Mouse (Mus musculus): ENCODE data around the gene Zswim9. TPM values are rescaled to one million over a fixed set of nuclear protein-coding genes. Genes with fewer than 3 reads are reported as not detected.

Gene Zswim9
- polyA plus RNA-seq (2014; fragmentation: Nextera tagmentation; extraction: Ambion mirVana): 3.4 and 6.3 TPM in 2 replicates

DNA sequence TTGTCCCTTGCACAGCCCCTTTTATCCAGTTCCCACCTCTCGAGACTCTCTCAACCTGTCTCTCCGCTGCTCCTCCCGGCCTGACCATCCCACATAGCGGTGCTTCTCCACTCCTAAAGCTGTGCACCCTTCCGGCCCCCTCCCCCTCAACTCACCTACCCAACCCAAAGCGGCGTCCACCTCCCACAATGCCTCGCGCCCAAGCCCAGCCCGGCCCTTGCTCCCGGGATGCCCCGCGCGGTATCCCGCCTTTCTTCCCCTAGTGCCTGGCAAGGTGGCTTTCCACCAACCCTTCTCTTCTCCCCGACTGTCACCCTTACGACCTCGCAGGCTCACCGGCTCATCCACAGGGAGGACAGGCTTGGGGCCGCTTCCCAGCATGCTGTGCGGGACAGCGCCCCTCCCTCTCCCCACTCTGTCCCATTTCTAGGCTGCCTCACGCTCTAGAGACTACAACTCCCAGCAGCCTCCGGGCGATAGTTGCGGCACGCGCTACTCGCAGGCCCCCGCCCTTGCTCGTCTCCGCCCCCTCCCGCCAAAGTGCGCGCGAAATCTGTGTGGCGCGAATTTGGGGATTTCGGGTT, at the start of gene Zswim9:
Gene Zswim9 (minus strand): TSS at position 414 of the 584 bp plus-strand sequence.
- WGBS (ENCODE audit: insufficient replicate concordance): under 1% methylated on average over 39 of the region's 39 CpGs
- Histone ChIP-seq H3K4me2 (peak within 1 kb of the TSS; percentile 82), H3K36me3 (ENCODE audit: control insufficient read depth, insufficient read depth, low read length) (peaks cover 17% of the 10 kb centered on the region), H3K9me3 (replicated peaks; ENCODE audit: control insufficient read depth, low read length) (no peaks in the 10 kb centered on the region), H3K4me1 (ENCODE audit: control insufficient read depth, insufficient read depth, low read length) (peaks cover 4% of the 10 kb centered on the region; the same call in 1 of the 2 replicates), H3K9ac (ENCODE audit: low read depth, low read length) (peak within 1 kb of the TSS; percentile 86), H3K4me3 (ENCODE audit: low read depth, low read length) (peak within 1 kb of the TSS; percentile 80), H3K27me3 (ENCODE audit: control insufficient read depth, insufficient read depth, low read length) (no peaks in the 10 kb centered on the region), H3K27ac (ENCODE audit: low read depth, low read length) (peak within 1 kb of the TSS; percentile 87)
- peak; percentile 98 for ATAC-seq (replicated peaks; ENCODE audit: insufficient number of reproducible peaks, low FRiP score, low TSS enrichment)

DNA sequence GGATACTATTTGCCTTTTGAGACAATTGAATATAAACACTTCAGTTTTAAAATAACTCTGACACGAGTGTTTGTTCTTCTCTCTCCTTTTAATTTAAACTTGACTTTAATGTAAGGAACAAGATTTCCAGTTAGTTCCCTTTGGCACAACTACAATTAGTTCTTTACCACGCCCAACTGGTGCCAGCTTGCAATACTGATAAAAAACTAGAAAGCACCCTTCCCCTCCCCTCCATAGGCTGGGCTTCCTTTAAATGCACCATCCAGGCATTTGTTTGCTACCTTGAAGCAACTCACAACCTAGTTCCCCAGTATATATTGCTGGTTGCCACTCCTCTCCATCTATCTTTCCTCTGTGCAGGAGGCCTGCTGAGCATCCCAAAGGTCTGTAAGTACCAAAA, 45.8 kb upstream of the Zswim9 start, which contains the start of gene Pla2g4c:
Gene Pla2g4c (plus strand): TSS at position 340 of the 400 bp plus-strand sequence.
- Histone ChIP-seq H3K9me3 (replicated peaks; ENCODE audit: control insufficient read depth, low read length) (no peaks in the 10 kb centered on the region), H3K4me3 (ENCODE audit: low read depth, low read length) (no peak within 1 kb of the TSS), H3K4me1 (ENCODE audit: control insufficient read depth, insufficient read depth, low read length) (no peaks in the 10 kb centered on the region), H3K4me2 (no peak within 1 kb of the TSS), H3K9ac (ENCODE audit: low read depth, low read length) (no peak within 1 kb of the TSS), H3K27me3 (ENCODE audit: control insufficient read depth, insufficient read depth, low read length) (no peaks in the 10 kb centered on the region), H3K27ac (ENCODE audit: low read depth, low read length) (no peak within 1 kb of the TSS), H3K36me3 (ENCODE audit: control insufficient read depth, insufficient read depth, low read length) (no peaks in the 10 kb centered on the region)
- no peak for ATAC-seq (replicated peaks; ENCODE audit: insufficient number of reproducible peaks, low FRiP score, low TSS enrichment)
- WGBS (ENCODE audit: insufficient replicate concordance): 84% methylated on average over 2 of the region's 2 CpGs

DNA sequence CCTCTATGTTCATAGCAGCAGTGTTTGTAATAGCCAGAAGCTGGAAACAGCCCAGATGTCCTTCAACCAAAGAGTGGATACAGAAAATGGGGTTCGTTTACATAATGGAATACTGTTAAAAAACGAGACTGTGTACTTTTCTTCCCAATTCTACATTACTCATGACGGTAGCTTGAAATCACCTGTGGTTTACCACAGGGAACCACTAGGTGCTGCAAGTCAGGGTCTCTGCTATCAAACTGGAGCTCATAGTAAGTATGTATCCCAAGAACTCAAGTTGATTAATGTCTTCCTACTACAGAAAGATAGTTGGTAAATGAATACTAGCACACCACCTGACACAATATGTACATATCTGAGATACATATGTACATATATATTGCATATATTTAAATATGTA, 42.9 kb upstream of the Zswim9 start:
- no peaks in the 10 kb centered on the region for H3K9me3 ChIP-seq (replicated peaks; ENCODE audit: control insufficient read depth, low read length)
- no peak overlapping the region for H3K4me3 ChIP-seq (ENCODE audit: low read depth, low read length)
- no peak overlapping the region for H3K27ac ChIP-seq (ENCODE audit: low read depth, low read length)
- ATAC-seq (replicated peaks; ENCODE audit: insufficient number of reproducible peaks, low FRiP score, low TSS enrichment): no peak
- H3K4me1 ChIP-seq (ENCODE audit: control insufficient read depth, insufficient read depth, low read length): no peaks in the 10 kb centered on the region
- no peaks in the 10 kb centered on the region for H3K36me3 ChIP-seq (ENCODE audit: control insufficient read depth, insufficient read depth, low read length)
- H3K4me2 ChIP-seq: no peak overlapping the region
- WGBS (ENCODE audit: insufficient replicate concordance): 88% methylated on average over 3 of the region's 3 CpGs
- no peak overlapping the region for H3K9ac ChIP-seq (ENCODE audit: low read depth, low read length)
- H3K27me3 ChIP-seq (ENCODE audit: control insufficient read depth, insufficient read depth, low read length): no peaks in the 10 kb centered on the region

DNA sequence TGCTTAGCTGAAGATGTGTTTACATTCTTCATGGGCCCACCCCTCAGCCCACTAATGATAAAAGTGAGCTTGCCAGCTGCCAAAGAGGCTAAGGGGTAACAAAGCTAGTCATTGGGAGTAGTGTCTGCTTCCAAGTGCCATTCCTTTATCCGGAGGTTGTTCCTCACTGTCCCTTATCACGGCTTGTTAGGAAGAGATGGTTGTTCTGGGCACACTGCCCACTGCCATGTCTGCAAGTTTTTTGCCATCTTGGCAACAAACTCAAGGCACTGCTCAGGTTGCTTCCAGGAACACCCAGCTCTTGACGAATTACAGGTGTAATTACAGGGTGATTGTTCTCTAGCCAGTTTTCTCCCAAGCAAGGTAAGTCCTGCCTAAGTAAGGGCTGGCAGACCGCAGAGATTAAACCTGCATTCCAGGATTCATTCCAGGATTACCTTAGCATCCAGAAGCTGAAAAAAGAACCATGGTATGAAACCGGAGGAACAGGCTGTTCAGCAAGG, 35.6 kb upstream of the Zswim9 start:
- no peak for ATAC-seq (replicated peaks; ENCODE audit: insufficient number of reproducible peaks, low FRiP score, low TSS enrichment)
- H3K27me3 ChIP-seq (ENCODE audit: control insufficient read depth, insufficient read depth, low read length): no peaks in the 10 kb centered on the region
- H3K4me1 ChIP-seq (ENCODE audit: control insufficient read depth, insufficient read depth, low read length): no peaks in the 10 kb centered on the region
- H3K36me3 ChIP-seq (ENCODE audit: control insufficient read depth, insufficient read depth, low read length): peaks cover 21% of the 10 kb centered on the region
- no peak overlapping the region for H3K4me2 ChIP-seq
- WGBS (ENCODE audit: insufficient replicate concordance): 72% methylated on average over 5 of the region's 5 CpGs
- no peaks in the 10 kb centered on the region for H3K9me3 ChIP-seq (replicated peaks; ENCODE audit: control insufficient read depth, low read length)
- H3K27ac ChIP-seq (ENCODE audit: low read depth, low read length): no peak overlapping the region
- no peak overlapping the region for H3K9ac ChIP-seq (ENCODE audit: low read depth, low read length)
- no peak overlapping the region for H3K4me3 ChIP-seq (ENCODE audit: low read depth, low read length)

DNA sequence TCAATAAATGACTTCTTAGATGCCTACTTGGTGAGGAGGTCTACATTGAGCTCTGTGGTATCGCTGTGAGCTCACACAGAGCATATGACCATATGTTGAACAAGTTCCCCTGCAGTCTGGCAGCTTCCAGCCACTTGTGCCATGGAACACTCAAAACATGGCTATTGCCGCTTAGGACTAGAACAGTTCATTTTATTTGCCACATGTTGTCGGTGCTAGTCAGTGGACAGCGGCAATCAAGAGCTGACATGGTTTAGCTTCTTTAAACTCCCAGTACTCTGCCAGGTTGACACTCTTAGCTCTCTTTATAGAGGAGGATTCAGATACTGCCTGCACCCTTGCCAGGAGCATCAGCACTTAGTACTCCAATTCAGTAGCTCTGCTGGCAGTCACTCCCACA, 32.9 kb upstream of the Zswim9 start:
- Histone ChIP-seq H3K27ac (ENCODE audit: low read depth, low read length) (no peak overlapping the region), H3K9me3 (replicated peaks; ENCODE audit: control insufficient read depth, low read length) (no peaks in the 10 kb centered on the region), H3K9ac (ENCODE audit: low read depth, low read length) (no peak overlapping the region), H3K4me2 (no peak overlapping the region), H3K27me3 (ENCODE audit: control insufficient read depth, insufficient read depth, low read length) (no peaks in the 10 kb centered on the region), H3K36me3 (ENCODE audit: control insufficient read depth, insufficient read depth, low read length) (peaks cover 40% of the 10 kb centered on the region), H3K4me1 (ENCODE audit: control insufficient read depth, insufficient read depth, low read length) (no peaks in the 10 kb centered on the region), H3K4me3 (ENCODE audit: low read depth, low read length) (no peak overlapping the region)
- 94% methylated on average over 4 of the region's 4 CpGs for WGBS (ENCODE audit: insufficient replicate concordance)
- ATAC-seq (replicated peaks; ENCODE audit: insufficient number of reproducible peaks, low FRiP score, low TSS enrichment): no peak

DNA sequence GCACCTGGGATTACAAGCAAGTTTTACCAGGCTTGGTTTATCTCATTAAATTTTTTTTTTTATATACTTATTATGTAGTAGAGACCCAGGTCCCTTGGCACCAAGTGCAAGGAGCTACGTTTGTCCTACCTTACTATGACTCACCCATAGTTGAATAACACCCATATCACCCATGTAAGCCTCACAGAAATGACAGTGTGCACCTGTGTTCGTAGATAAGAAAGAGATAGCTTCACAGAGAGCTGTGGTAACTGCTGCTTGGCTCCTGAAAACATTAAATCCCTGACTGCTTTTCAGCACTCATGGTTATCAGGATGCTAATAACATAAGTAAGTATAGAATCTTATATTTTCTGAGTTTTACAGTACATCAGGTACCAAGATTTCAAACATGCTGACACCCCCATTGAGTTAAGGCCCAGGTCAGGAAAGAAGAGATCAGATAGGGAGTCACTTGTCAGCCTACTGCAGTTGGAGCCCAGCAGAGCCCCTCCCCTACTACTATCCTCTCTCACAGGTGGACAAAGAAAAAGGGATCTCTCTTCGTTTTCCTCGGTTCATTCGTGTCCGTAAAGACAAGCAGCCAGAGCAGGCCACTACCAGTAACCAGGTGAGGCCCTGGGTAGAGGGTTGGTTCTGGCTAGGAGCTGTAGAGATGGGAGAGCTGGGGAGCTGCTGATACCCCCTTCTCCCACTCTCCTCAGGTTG, 32.1 kb upstream of the Zswim9 start:
- ATAC-seq (replicated peaks; ENCODE audit: insufficient number of reproducible peaks, low FRiP score, low TSS enrichment): no peak
- Histone ChIP-seq H3K27me3 (ENCODE audit: control insufficient read depth, insufficient read depth, low read length) (no peaks in the 10 kb centered on the region), H3K4me1 (ENCODE audit: control insufficient read depth, insufficient read depth, low read length) (no peaks in the 10 kb centered on the region), H3K36me3 (ENCODE audit: control insufficient read depth, insufficient read depth, low read length) (peaks cover 45% of the 10 kb centered on the region), H3K4me3 (ENCODE audit: low read depth, low read length) (no peak overlapping the region), H3K9me3 (replicated peaks; ENCODE audit: control insufficient read depth, low read length) (no peaks in the 10 kb centered on the region), H3K4me2 (no peak overlapping the region), H3K27ac (ENCODE audit: low read depth, low read length) (no peak overlapping the region), H3K9ac (ENCODE audit: low read depth, low read length) (no peak overlapping the region)
- WGBS (ENCODE audit: insufficient replicate concordance): 84% methylated on average over 6 of the region's 6 CpGs

DNA sequence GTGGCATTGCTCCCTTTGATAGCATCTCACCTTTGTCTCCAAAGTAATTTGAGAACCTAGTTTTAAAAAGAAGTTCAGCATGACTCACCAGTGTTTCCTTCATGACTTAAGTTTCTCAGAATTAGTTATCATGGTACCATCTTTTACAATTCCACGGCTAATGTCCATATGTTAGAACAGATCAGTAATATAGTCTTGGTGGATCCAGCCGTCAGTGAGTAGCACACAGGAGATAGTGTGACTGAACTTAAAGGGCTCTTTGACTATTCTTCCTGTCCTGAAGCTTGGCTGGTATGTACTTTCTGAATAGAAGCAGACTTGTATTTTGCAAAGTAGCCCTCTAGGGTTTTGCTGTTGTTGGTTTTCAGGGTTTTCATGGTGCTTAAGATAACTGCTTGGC, 30.9 kb upstream of the Zswim9 start:
- Histone ChIP-seq H3K4me1 (ENCODE audit: control insufficient read depth, insufficient read depth, low read length) (no peaks in the 10 kb centered on the region), H3K27ac (ENCODE audit: low read depth, low read length) (no peak overlapping the region)

DNA sequence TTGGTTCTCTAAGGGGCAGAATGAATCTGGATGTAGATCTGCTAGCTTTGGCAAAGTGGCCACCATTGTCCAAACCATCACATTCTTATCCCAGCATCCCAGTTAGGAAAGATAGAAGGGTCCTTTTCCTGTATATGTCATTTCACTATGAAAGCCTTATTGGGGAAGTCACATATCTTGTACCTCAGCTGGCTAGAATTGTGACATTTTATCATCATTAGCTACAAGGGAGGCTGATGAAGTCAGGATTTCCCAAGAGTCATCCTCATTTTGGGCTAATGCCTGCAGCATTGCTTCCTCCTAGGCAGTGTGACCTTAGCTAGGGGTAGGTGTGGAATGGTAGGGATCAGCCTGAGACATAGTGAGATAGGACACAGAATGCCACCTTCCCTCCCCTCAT, 24.9 kb upstream of the Zswim9 start:
- H3K4me1 ChIP-seq (ENCODE audit: control insufficient read depth, insufficient read depth, low read length): no peaks in the 10 kb centered on the region
- H3K27me3 ChIP-seq (ENCODE audit: control insufficient read depth, insufficient read depth, low read length): no peaks in the 10 kb centered on the region
- no peak for ATAC-seq (replicated peaks; ENCODE audit: insufficient number of reproducible peaks, low FRiP score, low TSS enrichment)
- no peaks in the 10 kb centered on the region for H3K9me3 ChIP-seq (replicated peaks; ENCODE audit: control insufficient read depth, low read length)
- H3K27ac ChIP-seq (ENCODE audit: low read depth, low read length): no peak overlapping the region
- peaks cover 56% of the 10 kb centered on the region for H3K36me3 ChIP-seq (ENCODE audit: control insufficient read depth, insufficient read depth, low read length)
- H3K9ac ChIP-seq (ENCODE audit: low read depth, low read length): no peak overlapping the region
- H3K4me2 ChIP-seq: no peak overlapping the region
- no peak overlapping the region for H3K4me3 ChIP-seq (ENCODE audit: low read depth, low read length)

More for the DNA sequence above, 30.9 kb upstream of the Zswim9 start:
- no peaks in the 10 kb centered on the region for H3K9me3 ChIP-seq (replicated peaks; ENCODE audit: control insufficient read depth, low read length)
- H3K36me3 ChIP-seq (ENCODE audit: control insufficient read depth, insufficient read depth, low read length): peaks cover 48% of the 10 kb centered on the region
- 84% methylated on average over 2 of the region's 2 CpGs for WGBS (ENCODE audit: insufficient replicate concordance)
- no peak overlapping the region for H3K4me2 ChIP-seq
- no peak overlapping the region for H3K4me3 ChIP-seq (ENCODE audit: low read depth, low read length)
- H3K9ac ChIP-seq (ENCODE audit: low read depth, low read length): no peak overlapping the region
- H3K27me3 ChIP-seq (ENCODE audit: control insufficient read depth, insufficient read depth, low read length): no peaks in the 10 kb centered on the region
- no peak for ATAC-seq (replicated peaks; ENCODE audit: insufficient number of reproducible peaks, low FRiP score, low TSS enrichment)

Measured in heart, embryonic 11.5 days (tissue).